Mouse (Mus musculus) liver, embryonic 13.5 days (tissue): ENCODE measurements around the gene Actl6b. TPM values are rescaled to one million over a fixed set of nuclear protein-coding genes. Genes with fewer than 3 reads are reported as not detected.
A peak's percentile ranks its signal among the peaks of the same experiment; 100 is the strongest.

Experiments
- ATAC-seq: fragments of 200-750 bp; cut with Nextera tagmentation; 2 replicates; pipeline ENCODE4 v1.8.0; 2017; ENCODE audit warnings: low read depth, mild to moderate bottlenecking, moderate number of reproducible peaks, moderate library complexity
- DNase-seq: peaks from one replicate; pipeline ENCODE4 v3.0.0; 2022
- H3K27ac ChIP-seq: fragments of 300-500 bp; sonication (generic); 2 replicates; pipeline ENCODE4 v1.5.1; 2015; ENCODE audit warnings: moderate library complexity, mild to moderate bottlenecking, inconsistent platforms
- H3K27me3 ChIP-seq: fragments of 300-500 bp; sonication (generic); 2 replicates; pipeline ENCODE4 v1.6.1; 2015; ENCODE audit warnings: mild to moderate bottlenecking, inconsistent platforms
- H3K36me3 ChIP-seq: fragments of 300-500 bp; sonication (generic); 2 replicates; pipeline ENCODE4 v1.6.1; 2015; ENCODE audit warnings: mild to moderate bottlenecking, inconsistent platforms
- H3K4me1 ChIP-seq: fragments of 300-500 bp; sonication (generic); replicated peaks from 2 replicates; pipeline ENCODE4 v1.6.1; 2015; ENCODE audit warnings: inconsistent platforms
- H3K4me2 ChIP-seq: fragments of 300-500 bp; sonication (generic); 2 replicates; pipeline ENCODE4 v1.6.1; 2015; ENCODE audit warnings: inconsistent platforms, mild to moderate bottlenecking, moderate library complexity
- H3K4me3 ChIP-seq: fragments of 300-500 bp; sonication (generic); replicated peaks from 2 replicates; pipeline ENCODE4 v1.5.1; 2015; ENCODE audit warnings: mild to moderate bottlenecking, inconsistent platforms
- H3K9ac ChIP-seq: fragments of 300-500 bp; sonication (generic); 2 replicates; pipeline ENCODE4 v1.6.1; 2015; ENCODE audit warnings: mild to moderate bottlenecking, inconsistent platforms
- H3K9me3 ChIP-seq: fragments of 300-500 bp; sonication (generic); replicated peaks from 2 replicates; pipeline ENCODE4 v1.6.1; 2016; ENCODE audit warnings: inconsistent platforms
- WGBS: fragments of 180-500 bp; shearing (Covaris S2); methylation state at CpG from one replicate; pipeline ENCODE4 v1.1.7; 2015; ENCODE audit not compliant: insufficient replicate concordance; 5-methylcytosine and 5-hydroxymethylcytosine counted together
- polyA plus RNA-seq: library from polyadenylated mRNA; unstranded; fragments of >200 nt; fragmentation: Nextera tagmentation; extraction: Ambion mirVana; gene quantifications from 2 replicates; pipeline ENCODE4 v1.2.1, GENCODE M21; 2015

Gene Actl6b
- polyA plus RNA-seq, 1 experiment from 2014 or later: 0.16 TPM

GRCm38 (mm10) chr5:137565744-137566143 is 12.4 kb downstream of the Actl6b start:
- peaks cover 32% of the 10 kb centered on the region for H3K4me1 ChIP-seq

GRCm38 (mm10) chr5:137566416-137566815 is 13.1 kb downstream of the Actl6b start:
- 83% methylated on average over 5 of the region's 5 CpGs for WGBS
- peaks cover 38% of the 10 kb centered on the region for H3K4me1 ChIP-seq
- H3K27ac ChIP-seq: no peak overlapping the region
- H3K27me3 ChIP-seq: peaks cover 19% of the 10 kb centered on the region
- no peaks in the 10 kb centered on the region for H3K36me3 ChIP-seq
- no peak for ATAC-seq
- DNase-seq: no peak
- no peaks in the 10 kb centered on the region for H3K9me3 ChIP-seq
- H3K4me2 ChIP-seq: no peak overlapping the region
- H3K9ac ChIP-seq: no peak overlapping the region
- no peak overlapping the region for H3K4me3 ChIP-seq

More at GRCm38 (mm10) chr5:137565744-137566143, 12.4 kb downstream of the Actl6b start:
- H3K36me3 ChIP-seq: no peaks in the 10 kb centered on the region
- 70% methylated on average over 6 of the region's 6 CpGs for WGBS
- no peaks in the 10 kb centered on the region for H3K9me3 ChIP-seq
- no peak for ATAC-seq
- no peak overlapping the region for H3K4me2 ChIP-seq
- no peak overlapping the region for H3K9ac ChIP-seq
- H3K27me3 ChIP-seq: peaks cover 22% of the 10 kb centered on the region
- no peak overlapping the region for H3K4me3 ChIP-seq
- H3K27ac ChIP-seq: no peak overlapping the region
- DNase-seq: no peak

GRCm38 (mm10) chr5:137568223-137568798 is 15.0 kb downstream of the Actl6b start:
- H3K4me3 ChIP-seq: no peak overlapping the region
- no peaks in the 10 kb centered on the region for H3K9me3 ChIP-seq
- ATAC-seq: no peak
- DNase-seq: no peak
- H3K36me3 ChIP-seq: peaks cover 7% of the 10 kb centered on the region; the same call in 1 of the 2 replicates
- peaks cover 52% of the 10 kb centered on the region for H3K4me1 ChIP-seq
- H3K9ac ChIP-seq: no peak overlapping the region
- no peak overlapping the region for H3K4me2 ChIP-seq
- H3K27ac ChIP-seq: no peak overlapping the region
- 75% methylated on average over 8 of the region's 8 CpGs for WGBS
- peaks cover 9% of the 10 kb centered on the region; the same call in 1 of the 2 replicates for H3K27me3 ChIP-seq

- DNase-seq (no peak), ATAC-seq (no peak)
- 59% methylated on average over 12 of the region's 12 CpGs for WGBS
- Histone ChIP-seq H3K9me3 (no peaks in the 10 kb centered on the region), H3K27me3 (peaks cover 9% of the 10 kb centered on the region; the same call in 1 of the 2 replicates), H3K36me3 (peaks cover 12% of the 10 kb centered on the region), H3K4me3 (peak overlapping the region; percentile 71), H3K27ac (peak overlapping the region; percentile 95), H3K9ac (peak overlapping the region; percentile 80; the same call in 1 of the 2 replicates), H3K4me2 (peak overlapping the region; percentile 95), H3K4me1 (peaks cover 59% of the 10 kb centered on the region)
These were observed 15.7 kb downstream of the Actl6b start for GRCm38 (mm10) chr5:137569031-137569430.

GRCm38 (mm10) chr5:137569665-137570064 is 16.3 kb downstream of the Actl6b start, which contains the start of gene Tfr2:
Gene Tfr2 (plus strand): TSS chr5:137569840.
- H3K27ac ChIP-seq: peak within 1 kb of the TSS; percentile 95
- 4% methylated on average over 9 of the region's 9 CpGs for WGBS
- DNase-seq (peak; percentile 92), ATAC-seq (peak; percentile 80)
- H3K27me3 ChIP-seq: peaks cover 9% of the 10 kb centered on the region; the same call in 1 of the 2 replicates
- peak within 1 kb of the TSS; percentile 71 for H3K4me3 ChIP-seq
- peaks cover 18% of the 10 kb centered on the region for H3K36me3 ChIP-seq
- H3K4me1 ChIP-seq: peaks cover 66% of the 10 kb centered on the region
- peak within 1 kb of the TSS; percentile 95 for H3K4me2 ChIP-seq
- peak within 1 kb of the TSS; percentile 80 for H3K9ac ChIP-seq
- no peaks in the 10 kb centered on the region for H3K9me3 ChIP-seq

- Histone ChIP-seq H3K36me3 (peaks cover 24% of the 10 kb centered on the region), H3K4me1 (peaks cover 67% of the 10 kb centered on the region), H3K27me3 (peaks cover 9% of the 10 kb centered on the region; the same call in 1 of the 2 replicates), H3K9ac (peak overlapping the region; percentile 80), H3K4me3 (peak overlapping the region; percentile 71), H3K27ac (peak overlapping the region; percentile 95), H3K9me3 (no peaks in the 10 kb centered on the region), H3K4me2 (peak overlapping the region; percentile 95)
- DNase-seq (peak; percentile 29), ATAC-seq (no peak)
- 5% methylated on average over 7 of the region's 7 CpGs for WGBS
These were observed 16.9 kb downstream of the Actl6b start for GRCm38 (mm10) chr5:137570181-137570580.

GRCm38 (mm10) chr5:137570691-137571586 is 17.6 kb downstream of the Actl6b start:
- peak; percentile 94 for ATAC-seq
- H3K4me2 ChIP-seq: peak overlapping the region; percentile 95
- peaks cover 67% of the 10 kb centered on the region for H3K4me1 ChIP-seq
- no peaks in the 10 kb centered on the region for H3K9me3 ChIP-seq
- WGBS: 17% methylated on average over 17 of the region's 17 CpGs
- H3K9ac ChIP-seq: peak overlapping the region; percentile 80
- H3K4me3 ChIP-seq: peak overlapping the region; percentile 71
- H3K36me3 ChIP-seq: peaks cover 29% of the 10 kb centered on the region
- DNase-seq: peak; percentile 83
- peak overlapping the region; percentile 95 for H3K27ac ChIP-seq
- H3K27me3 ChIP-seq: 0 out of 2 replicates have a peak, but pooled peaks cover 6% of the 10 kb centered on the region

GRCm38 (mm10) chr5:137574470-137574901 is 21.2 kb downstream of the Actl6b start:
- ATAC-seq (no peak), DNase-seq (no peak)
- H3K4me2 ChIP-seq: peak overlapping the region; percentile 30
- H3K27me3 ChIP-seq: no peaks in the 10 kb centered on the region
- peaks cover 61% of the 10 kb centered on the region for H3K36me3 ChIP-seq
- H3K4me1 ChIP-seq: peaks cover 59% of the 10 kb centered on the region
- 39% methylated on average over 27 of the region's 27 CpGs for WGBS
- no peak overlapping the region for H3K27ac ChIP-seq
- H3K9ac ChIP-seq: no peak overlapping the region
- H3K4me3 ChIP-seq: 0 out of 2 replicates have a peak overlapping the region, but pooled peaks have one; percentile 1
- no peaks in the 10 kb centered on the region for H3K9me3 ChIP-seq

GRCm38 (mm10) chr5:137580246-137580645 is 26.9 kb downstream of the Actl6b start:
- DNase-seq: no peak
- 52% methylated on average over 6 of the region's 6 CpGs for WGBS
- peaks cover 72% of the 10 kb centered on the region for H3K36me3 ChIP-seq

GRCm38 (mm10) chr5:137582702-137583101 is 29.4 kb downstream of the Actl6b start:
- 59% methylated on average over 8 of the region's 8 CpGs for WGBS
- Histone ChIP-seq H3K4me3 (no peak overlapping the region), H3K36me3 (peaks cover 65% of the 10 kb centered on the region)

More at GRCm38 (mm10) chr5:137580246-137580645, 26.9 kb downstream of the Actl6b start:
- no peak overlapping the region for H3K9ac ChIP-seq
- peak overlapping the region; percentile 29; the same call in 1 of the 2 replicates for H3K27ac ChIP-seq
- H3K4me1 ChIP-seq: peaks cover 30% of the 10 kb centered on the region
- 0 out of 2 replicates have a peak, but pooled peaks cover 9% of the 10 kb centered on the region for H3K27me3 ChIP-seq
- H3K4me3 ChIP-seq: no peak overlapping the region
- no peaks in the 10 kb centered on the region for H3K9me3 ChIP-seq
- H3K4me2 ChIP-seq: no peak overlapping the region
- ATAC-seq: peak; percentile 30

More at GRCm38 (mm10) chr5:137582702-137583101, 29.4 kb downstream of the Actl6b start:
- ATAC-seq (no peak), DNase-seq (no peak)
- no peak overlapping the region for H3K27ac ChIP-seq
- H3K4me1 ChIP-seq: peaks cover 30% of the 10 kb centered on the region
- no peak overlapping the region for H3K4me2 ChIP-seq
- H3K27me3 ChIP-seq: 0 out of 2 replicates have a peak, but pooled peaks cover 9% of the 10 kb centered on the region
- peaks cover 6% of the 10 kb centered on the region for H3K9me3 ChIP-seq
- no peak overlapping the region for H3K9ac ChIP-seq
